Mouse (Mus musculus) hindbrain, embryonic 11.5 days (tissue): Measurements from ENCODE around the gene Adgrf5. TPM values are rescaled to one million over a fixed set of nuclear protein-coding genes. Genes with fewer than 3 reads are reported as not detected.
A peak's percentile ranks its signal among the peaks of the same experiment; 100 is the strongest.

Experiments
- ATAC-seq: fragments of 200-750 bp; cut with Nextera tagmentation; 2 replicates; pipeline ENCODE4 v1.8.0; 2017; ENCODE audit warnings: mild to moderate bottlenecking, moderate TSS enrichment, moderate library complexity; ENCODE audit not compliant: low FRiP score
- DNase-seq: peaks from one replicate; pipeline ENCODE4 v3.0.0-alpha.2; 2015; ENCODE audit warnings: low spot score
- H3K27ac ChIP-seq: fragments of 300-500 bp; sonication (generic); 2 replicates; pipeline ENCODE4 v1.5.1; 2014; ENCODE audit warnings: mild to moderate bottlenecking, low read depth, low read length
- H3K27me3 ChIP-seq: fragments of 300-500 bp; sonication (generic); 2 replicates; pipeline ENCODE4 v1.6.1; 2014; ENCODE audit warnings: mild to moderate bottlenecking, low read length, moderate library complexity, mixed read lengths; ENCODE audit not compliant: control insufficient read depth, insufficient read depth
- H3K36me3 ChIP-seq: fragments of 300-500 bp; sonication (generic); 2 replicates; pipeline ENCODE4 v1.6.1; 2014; ENCODE audit warnings: mild to moderate bottlenecking, low read length, moderate library complexity, mixed read lengths; ENCODE audit not compliant: control insufficient read depth, insufficient read depth
- H3K4me1 ChIP-seq: fragments of 300-500 bp; sonication (generic); replicated peaks from 2 replicates; pipeline ENCODE4 v1.6.1; 2014; ENCODE audit warnings: low read length, mixed read lengths; ENCODE audit not compliant: control insufficient read depth, insufficient read depth
- H3K4me2 ChIP-seq: fragments of 300-500 bp; sonication (generic); replicated peaks from 2 replicates; pipeline ENCODE4 v1.6.1; 2014; ENCODE audit warnings: mild to moderate bottlenecking, low read depth, low read length
- H3K4me3 ChIP-seq: fragments of 300-500 bp; sonication (generic); 2 replicates; pipeline ENCODE4 v1.5.1; 2014; ENCODE audit warnings: low read depth, low read length
- H3K9ac ChIP-seq: fragments of 300-500 bp; sonication (generic); 2 replicates; pipeline ENCODE4 v1.6.1; 2014; ENCODE audit warnings: low read depth, low read length
- H3K9me3 ChIP-seq: fragments of 300-500 bp; sonication (generic); 2 replicates; pipeline ENCODE4 v1.6.1; 2016; ENCODE audit warnings: low read length; ENCODE audit not compliant: control insufficient read depth
- WGBS: fragments of 180-500 bp; shearing (Covaris S2); extraction: QIAGEN DNeasy Blood & Tissue Kit; methylation state at CpG from one replicate; pipeline ENCODE4 v1.1.7; 2014; 5-methylcytosine and 5-hydroxymethylcytosine counted together
- polyA plus RNA-seq: library from polyadenylated mRNA; unstranded; fragments of >200 nt; fragmentation: Nextera tagmentation; extraction: Ambion mirVana; gene quantifications from 2 replicates; pipeline ENCODE4 v1.2.1, GENCODE M21; 2014

Gene Adgrf5
- 6.8 and 9.4 TPM in 2 replicates for polyA plus RNA-seq

GRCm38 (mm10) chr17:43359826-43360619 lies at the start of gene Adgrf5:
Adgrf5 (plus strand) TSS chr17:43360451.
- no peak for ATAC-seq
- no peak within 1 kb of the TSS for H3K4me3 ChIP-seq

GRCm38 (mm10) chr17:43325986-43326671 lies 34.1 kb upstream of the Adgrf5 start:
- DNase-seq (no peak), ATAC-seq (peak; percentile 44; the same call in 1 of the 2 replicates)
- H3K4me1 ChIP-seq: no peaks in the 10 kb centered on the region
- no peaks in the 10 kb centered on the region for H3K9me3 ChIP-seq
- no peak overlapping the region for H3K27ac ChIP-seq
- whole genome bisulfite sequencing: 45% methylated on average over 7 of the region's 7 CpGs
- H3K4me3 ChIP-seq: no peak overlapping the region
- H3K36me3 ChIP-seq: no peaks in the 10 kb centered on the region
- H3K4me2 ChIP-seq: no peak overlapping the region
- H3K27me3 ChIP-seq: no peaks in the 10 kb centered on the region
- no peak overlapping the region for H3K9ac ChIP-seq

More at GRCm38 (mm10) chr17:43359826-43360619, at the start of gene Adgrf5:
- H3K9me3 ChIP-seq: no peaks in the 10 kb centered on the region
- no peak for DNase-seq
- H3K4me2 ChIP-seq: no peak within 1 kb of the TSS
- WGBS: 58% methylated on average over 16 of the region's 16 CpGs
- H3K4me1 ChIP-seq: no peaks in the 10 kb centered on the region
- H3K36me3 ChIP-seq: no peaks in the 10 kb centered on the region
- H3K27me3 ChIP-seq: no peaks in the 10 kb centered on the region
- no peak within 1 kb of the TSS for H3K27ac ChIP-seq
- H3K9ac ChIP-seq: no peak within 1 kb of the TSS

GRCm38 (mm10) chr17:43326726-43327700 lies 33.2 kb upstream of the Adgrf5 start:
- Histone ChIP-seq H3K4me1 (no peaks in the 10 kb centered on the region), H3K36me3 (no peaks in the 10 kb centered on the region), H3K27me3 (no peaks in the 10 kb centered on the region), H3K4me3 (peak overlapping the region; percentile 32), H3K4me2 (peak overlapping the region; percentile 55), H3K9ac (peak overlapping the region; percentile 65), H3K9me3 (no peaks in the 10 kb centered on the region), H3K27ac (peak overlapping the region; percentile 42; the same call in 1 of the 2 replicates)
- peak; percentile 90 for ATAC-seq
- WGBS: 9% methylated on average over 29 of the region's 29 CpGs
- DNase-seq: peak; percentile 82

- WGBS: 77% methylated on average over 6 of the region's 6 CpGs
- ATAC-seq (no peak), DNase-seq (no peak)
- H3K27me3 ChIP-seq: no peaks in the 10 kb centered on the region
- no peak overlapping the region for H3K9ac ChIP-seq
- no peaks in the 10 kb centered on the region for H3K9me3 ChIP-seq
- no peaks in the 10 kb centered on the region for H3K4me1 ChIP-seq
- no peak overlapping the region for H3K27ac ChIP-seq
- no peaks in the 10 kb centered on the region for H3K36me3 ChIP-seq
- no peak overlapping the region for H3K4me2 ChIP-seq
- H3K4me3 ChIP-seq: no peak overlapping the region
These were observed 32.4 kb upstream of the Adgrf5 start for GRCm38 (mm10) chr17:43327810-43328209.

GRCm38 (mm10) chr17:43329216-43329615 lies 31.0 kb upstream of the Adgrf5 start:
- WGBS: 87% methylated on average over 4 of the region's 4 CpGs
- H3K36me3 ChIP-seq: no peaks in the 10 kb centered on the region
- H3K4me2 ChIP-seq: no peak overlapping the region
- H3K27me3 ChIP-seq: no peaks in the 10 kb centered on the region
- H3K9me3 ChIP-seq: no peaks in the 10 kb centered on the region
- no peak overlapping the region for H3K9ac ChIP-seq
- no peak overlapping the region for H3K4me3 ChIP-seq
- no peaks in the 10 kb centered on the region for H3K4me1 ChIP-seq
- no peak for DNase-seq
- H3K27ac ChIP-seq: no peak overlapping the region
- ATAC-seq: no peak

- no peaks in the 10 kb centered on the region for H3K27me3 ChIP-seq
- no peak overlapping the region for H3K4me3 ChIP-seq
- no peak for DNase-seq
- H3K9me3 ChIP-seq: no peaks in the 10 kb centered on the region
- no peak overlapping the region for H3K27ac ChIP-seq
- no peak overlapping the region for H3K9ac ChIP-seq
- no peak for ATAC-seq
- WGBS: 84% methylated on average over 7 of the region's 7 CpGs
- H3K4me2 ChIP-seq: no peak overlapping the region
- no peaks in the 10 kb centered on the region for H3K4me1 ChIP-seq
- no peaks in the 10 kb centered on the region for H3K36me3 ChIP-seq
These were observed 30.5 kb upstream of the Adgrf5 start for GRCm38 (mm10) chr17:43329761-43330183.

- ATAC-seq (no peak), DNase-seq (no peak)
- Histone ChIP-seq H3K27me3 (no peaks in the 10 kb centered on the region), H3K4me3 (no peak overlapping the region), H3K4me2 (no peak overlapping the region), H3K27ac (no peak overlapping the region), H3K9me3 (no peaks in the 10 kb centered on the region), H3K4me1 (no peaks in the 10 kb centered on the region), H3K9ac (no peak overlapping the region), H3K36me3 (no peaks in the 10 kb centered on the region)
- WGBS: 52% methylated on average over 5 of the region's 5 CpGs
These were observed 27.6 kb upstream of the Adgrf5 start for GRCm38 (mm10) chr17:43332686-43333085.

- Histone ChIP-seq H3K4me3 (no peak overlapping the region), H3K27me3 (no peaks in the 10 kb centered on the region), H3K9me3 (no peaks in the 10 kb centered on the region), H3K36me3 (no peaks in the 10 kb centered on the region), H3K27ac (no peak overlapping the region), H3K9ac (no peak overlapping the region), H3K4me1 (no peaks in the 10 kb centered on the region), H3K4me2 (no peak overlapping the region)
- no peak for ATAC-seq
- WGBS: 79% methylated on average over 9 of the region's 9 CpGs
- no peak for DNase-seq
These were observed 26.2 kb upstream of the Adgrf5 start for GRCm38 (mm10) chr17:43334074-43334473.
